Mouse (Mus musculus) liver, embryonic 12.5 days (tissue): ENCODE measurements around the gene Tlr9. TPM values are rescaled to one million over a fixed set of nuclear protein-coding genes. Genes with fewer than 3 reads are reported as not detected.

Experiments
- ATAC-seq: fragments of 200-750 bp; cut with Nextera tagmentation; 2 replicates; pipeline ENCODE4 v1.8.0; 2017; ENCODE audit warnings: moderate number of reproducible peaks, mild to moderate bottlenecking, moderate library complexity
- H3K27ac ChIP-seq: fragments of 300-500 bp; sonication (generic); 2 replicates; pipeline ENCODE4 v1.5.1; 2016; ENCODE audit warnings: mild to moderate bottlenecking
- H3K27me3 ChIP-seq: fragments of 300-500 bp; sonication (generic); replicated peaks from 2 replicates; pipeline ENCODE4 v1.6.1; 2016; ENCODE audit warnings: mild to moderate bottlenecking, moderate library complexity
- H3K36me3 ChIP-seq: fragments of 300-500 bp; sonication (generic); 2 replicates; pipeline ENCODE4 v1.6.1; 2016; ENCODE audit warnings: mild to moderate bottlenecking, moderate library complexity
- H3K4me1 ChIP-seq: fragments of 300-500 bp; sonication (generic); 2 replicates; pipeline ENCODE4 v1.6.1; 2016
- H3K4me2 ChIP-seq: fragments of 300-500 bp; sonication (generic); 2 replicates; pipeline ENCODE4 v1.6.1; 2016; ENCODE audit warnings: mild to moderate bottlenecking, moderate library complexity
- H3K4me3 ChIP-seq: fragments of 300-500 bp; sonication (generic); 2 replicates; pipeline ENCODE4 v1.5.1; 2016; ENCODE audit warnings: mild to moderate bottlenecking, moderate library complexity
- H3K9ac ChIP-seq: fragments of 300-500 bp; sonication (generic); 2 replicates; pipeline ENCODE4 v1.6.1; 2016; ENCODE audit warnings: mild to moderate bottlenecking, moderate library complexity
- H3K9me3 ChIP-seq: fragments of 300-500 bp; sonication (generic); replicated peaks from 2 replicates; pipeline ENCODE4 v1.6.1; 2016; ENCODE audit warnings: mild to moderate bottlenecking, moderate library complexity
- WGBS: fragments of 180-500 bp; shearing (Covaris S2); methylation state at CpG from one replicate; pipeline ENCODE4 v1.1.7; 2016; ENCODE audit not compliant: insufficient replicate concordance; 5-methylcytosine and 5-hydroxymethylcytosine counted together
- microRNA counts: library from miRNA; unstranded; fragments of <30 nt; microRNA quantifications from one replicate; lab custom pipeline; 2017
- microRNA-seq: library from miRNA; unstranded; fragments of <30 nt; microRNA quantifications from one replicate; pipeline ENCODE4, GENCODE M21; 2017
- polyA plus RNA-seq: library from polyadenylated mRNA; unstranded; fragments of >200 nt; fragmentation: Nextera tagmentation; extraction: Ambion mirVana; gene quantifications from 2 replicates; pipeline ENCODE4 v1.2.1, GENCODE M21; 2016

Tlr9 gene
- polyA plus RNA-seq, 1 experiment from 2014 or later, result 0.06 TPM

- Histone ChIP-seq H3K27ac (no peak overlapping the region), H3K9me3 (no peaks in the 10 kb centered on the region), H3K4me2 (no peak overlapping the region), H3K4me1 (peaks cover 6% of the 10 kb centered on the region), H3K36me3 (no peaks in the 10 kb centered on the region), H3K9ac (no peak overlapping the region), H3K4me3 (no peak overlapping the region), H3K27me3 (no peaks in the 10 kb centered on the region)
- ATAC-seq, result no peak
- 75% methylated on average over 8 of the region's 8 CpGs for WGBS
Measured at GRCm38 (mm10) chr9:106274652-106275180, 52.3 kb downstream of the Tlr9 start.

- peaks cover 12% of the 10 kb centered on the region for H3K4me1 ChIP-seq
- no peaks in the 10 kb centered on the region for H3K27me3 ChIP-seq
- no peaks in the 10 kb centered on the region for H3K9me3 ChIP-seq
- no peak overlapping the region for H3K4me2 ChIP-seq
- H3K4me3 ChIP-seq, result no peak overlapping the region
- no peak for ATAC-seq
- no peaks in the 10 kb centered on the region for H3K36me3 ChIP-seq
- 38% methylated on average over 1 of the region's 1 CpGs for WGBS
- no peak overlapping the region for H3K9ac ChIP-seq
- no peak overlapping the region for H3K27ac ChIP-seq
Measured at GRCm38 (mm10) chr9:106275806-106276205, 53.4 kb downstream of the Tlr9 start.

MicroRNAs encoded within 50 kb of the gene (microRNA counts, 519-probe panel; counts per million panel counts)
- 7,082 counts per million, percentile 96 among the panel's probes with 10 or more counts for microRNA mmu-let-7g (lab: Ali Mortazavi, UCI)

Small RNA genes lying within 50 kb of the gene (microRNA-seq; reads per million reads assigned to microRNA genes)
- gene Mirlet7g, result 34,899 reads per million, percentile 99 among the genes with 10 or more reads in this experiment

Other genes starting within 250 kb of the Tlr9 start
- gene Col6a4, start 125.8 kb upstream of the Tlr9 start, polyA plus RNA-seq, result 0.01 and 0.05 TPM in 2 replicates
- 14.1 and 15.7 TPM in 2 replicates for gene Glyctk, start 64.5 kb upstream of the Tlr9 start, polyA plus RNA-seq
- 11.5 and 11.8 TPM in 2 replicates for gene Wdr82, start 51.7 kb upstream of the Tlr9 start, polyA plus RNA-seq
- 17.0 and 17.8 TPM in 2 replicates for gene Ppm1m, start 22.9 kb upstream of the Tlr9 start, polyA plus RNA-seq
- 34.7 and 35.9 TPM in 2 replicates for gene Twf2, start 19.5 kb upstream of the Tlr9 start, polyA plus RNA-seq
- 37.6 and 41.1 TPM in 2 replicates for gene Alas1, start 26.1 kb downstream of the Tlr9 start, polyA plus RNA-seq
- gene Poc1a, start 58.5 kb downstream of the Tlr9 start, polyA plus RNA-seq, result 28.8 and 29.0 TPM in 2 replicates
- 10.4 and 10.5 TPM in 2 replicates for gene Dusp7, start 146.0 kb downstream of the Tlr9 start, polyA plus RNA-seq
- 870 and 914 TPM in 2 replicates for gene Rpl29, start 206.9 kb downstream of the Tlr9 start, polyA plus RNA-seq
- 34.0 and 35.2 TPM in 2 replicates for gene Acy1, start 215.7 kb downstream of the Tlr9 start, polyA plus RNA-seq
- 14.5 and 15.2 TPM in 2 replicates for gene Abhd14b, start 224.9 kb downstream of the Tlr9 start, polyA plus RNA-seq
- gene Abhd14a, start 225.1 kb downstream of the Tlr9 start, polyA plus RNA-seq, result 29.1 and 31.6 TPM in 2 replicates
- gene Pcbp4, start 230.7 kb downstream of the Tlr9 start, polyA plus RNA-seq, result 27.3 and 30.9 TPM in 2 replicates
- 0.10 and 0.19 TPM in 2 replicates for gene Gpr62, start 243.3 kb downstream of the Tlr9 start, polyA plus RNA-seq